Mouse (Mus musculus) midbrain, postnatal 0 days (tissue): ENCODE results near the gene Sdf2. TPM values are rescaled to one million over a fixed set of nuclear protein-coding genes. Genes with fewer than 3 reads are reported as not detected.

Experiments
- ATAC-seq: fragments of 200-750 bp; cut with Nextera tagmentation; 2 replicates; pipeline ENCODE4 v1.8.0; 2017; ENCODE audit warnings: moderate number of reproducible peaks, mild to moderate bottlenecking, moderate TSS enrichment, moderate library complexity; ENCODE audit not compliant: low FRiP score
- DNase-seq: peaks from one replicate; pipeline ENCODE4 v3.0.0-alpha.2; 2015; ENCODE audit warnings: low spot score
- H3K27ac ChIP-seq: fragments of 300-500 bp; sonication (generic); 2 replicates; pipeline ENCODE4 v1.5.1; 2014; ENCODE audit warnings: low read depth, mild to moderate bottlenecking, low read length, mixed read lengths
- H3K27me3 ChIP-seq: fragments of 300-500 bp; sonication (generic); 2 replicates; pipeline ENCODE4 v1.6.1; 2014; ENCODE audit warnings: low read length, control low read depth, mixed read lengths; ENCODE audit not compliant: insufficient read depth
- H3K36me3 ChIP-seq: fragments of 300-500 bp; sonication (generic); 2 replicates; pipeline ENCODE4 v1.6.1; 2014; ENCODE audit warnings: low read length, control low read depth, mixed read lengths; ENCODE audit not compliant: insufficient read depth
- H3K4me1 ChIP-seq: fragments of 300-500 bp; sonication (generic); 2 replicates; pipeline ENCODE4 v1.6.1; 2014; ENCODE audit warnings: mild to moderate bottlenecking, control low read depth, antibody characterized with exemption, low read length, mixed read lengths; ENCODE audit not compliant: insufficient read depth
- H3K4me2 ChIP-seq: fragments of 300-500 bp; sonication (generic); 2 replicates; pipeline ENCODE4 v1.6.1; 2014; ENCODE audit warnings: low read depth, mild to moderate bottlenecking, low read length, mixed read lengths; ENCODE audit not compliant: poor library complexity, severe bottlenecking
- H3K4me3 ChIP-seq: fragments of 300-500 bp; sonication (generic); 2 replicates; pipeline ENCODE4 v1.5.1; 2014; ENCODE audit warnings: low read depth, mild to moderate bottlenecking, low read length, moderate library complexity
- H3K9ac ChIP-seq: fragments of 300-500 bp; sonication (generic); replicated peaks from 2 replicates; pipeline ENCODE4 v1.6.1; 2014; ENCODE audit warnings: mild to moderate bottlenecking, low read length, moderate library complexity, mixed read lengths; ENCODE audit not compliant: poor library complexity, severe bottlenecking
- H3K9me3 ChIP-seq: fragments of 300-500 bp; sonication (generic); 2 replicates; pipeline ENCODE4 v1.6.1; 2016; ENCODE audit warnings: low read length, control low read depth
- CTCF ChIP-seq: IDR thresholded peaks from 2 replicates; pipeline ENCODE4 v1.5.1; 2016; ENCODE audit warnings: antibody characterized with exemption, mild to moderate bottlenecking
- WGBS: fragments of 180-500 bp; shearing (Covaris S2); extraction: QIAGEN DNeasy Blood & Tissue Kit; methylation state at CpG from one replicate; pipeline ENCODE4 v1.1.7; 2014; 5-methylcytosine and 5-hydroxymethylcytosine counted together
- polyA plus RNA-seq: library from polyadenylated mRNA; unstranded; fragments of >200 nt; fragmentation: Nextera tagmentation; extraction: Ambion mirVana; gene quantifications from 2 replicates; pipeline ENCODE4 v1.2.1, GENCODE M21; 2015
- total RNA-seq: library from RNA; depleted of rRNA; stranded (reverse); fragments of >200 nt; gene quantifications from 2 replicates; pipeline ENCODE4 v1.2.3, GENCODE M21; 2014

The Sdf2 gene
- total and polyA plus RNA-seq, 2 experiments from 2014 or later = 106 to 115 TPM

- no peak overlapping the region for H3K27ac ChIP-seq
- H3K9ac ChIP-seq = 0 out of 2 replicates have a peak overlapping the region, but pooled peaks have one; percentile 84
- peak overlapping the region; percentile 76 for H3K4me3 ChIP-seq
- H3K9me3 ChIP-seq = no peaks in the 10 kb centered on the region
- ATAC-seq (no peak), DNase-seq (no peak)
- TF ChIP-seq CTCF = no peak
- peaks cover 17% of the 10 kb centered on the region for H3K36me3 ChIP-seq
- H3K4me2 ChIP-seq = peak overlapping the region; percentile 67; the same call in 1 of the 2 replicates
- no peaks in the 10 kb centered on the region for H3K4me1 ChIP-seq
- WGBS = 95% methylated on average over 2 of the region's 2 CpGs
- no peaks in the 10 kb centered on the region for H3K27me3 ChIP-seq
These were observed 15.1 kb downstream of the Sdf2 start for GRCm38 (mm10) chr11:78260489-78261258.

- DNase-seq (peak; percentile 96), ATAC-seq (peak; percentile 97)
- peaks cover 27% of the 10 kb centered on the region for H3K36me3 ChIP-seq
- H3K4me1 ChIP-seq = no peaks in the 10 kb centered on the region
- H3K9me3 ChIP-seq = no peaks in the 10 kb centered on the region
- no peaks in the 10 kb centered on the region for H3K27me3 ChIP-seq
- H3K27ac ChIP-seq = peak within 1 kb of the TSS; percentile 79
- H3K4me3 ChIP-seq = peak within 1 kb of the TSS; percentile 76
- peak within 1 kb of the TSS; percentile 67 for H3K4me2 ChIP-seq
- WGBS = 2% methylated on average over 84 of the region's 115 CpGs
- TF ChIP-seq CTCF = no peak
- H3K9ac ChIP-seq = peak within 1 kb of the TSS; percentile 84
These were observed 16.1 kb downstream of the Sdf2 start, which contains the start of gene 2610507B11Rik for GRCm38 (mm10) chr11:78261380-78262352. Gene 2610507B11Rik, plus strand, starts transcription at chr11:78261752.

GRCm38 (mm10) chr11:78262550-78262949, 17.0 kb downstream of the Sdf2 start:
- Histone ChIP-seq H3K4me1 (no peaks in the 10 kb centered on the region), H3K36me3 (peaks cover 32% of the 10 kb centered on the region), H3K4me3 (peak overlapping the region; percentile 76), H3K27ac (0 out of 2 replicates have a peak overlapping the region, but pooled peaks have one; percentile 18), H3K9ac (no peak overlapping the region), H3K27me3 (no peaks in the 10 kb centered on the region), H3K9me3 (no peaks in the 10 kb centered on the region), H3K4me2 (peak overlapping the region; percentile 67)
- DNase-seq (peak; percentile 89), ATAC-seq (no peak)
- TF ChIP-seq CTCF = peak; percentile 81
- 3% methylated on average over 8 of the region's 8 CpGs for WGBS

GRCm38 (mm10) chr11:78265571-78265970, 20.0 kb downstream of the Sdf2 start:
- no peak for TF ChIP-seq CTCF
- no peak for ATAC-seq

GRCm38 (mm10) chr11:78271986-78272385, 26.4 kb downstream of the Sdf2 start:
- H3K36me3 ChIP-seq = peaks cover 78% of the 10 kb centered on the region
- whole genome bisulfite sequencing = 81% methylated on average over 13 of the region's 13 CpGs
- no peak for DNase-seq

More at GRCm38 (mm10) chr11:78265571-78265970, 20.0 kb downstream of the Sdf2 start:
- Histone ChIP-seq H3K27me3 (no peaks in the 10 kb centered on the region), H3K4me3 (no peak overlapping the region), H3K27ac (no peak overlapping the region), H3K4me1 (no peaks in the 10 kb centered on the region), H3K36me3 (peaks cover 57% of the 10 kb centered on the region), H3K9me3 (no peaks in the 10 kb centered on the region), H3K9ac (no peak overlapping the region), H3K4me2 (no peak overlapping the region)
- WGBS = 94% methylated on average over 6 of the region's 6 CpGs
- DNase-seq = no peak

More at GRCm38 (mm10) chr11:78271986-78272385, 26.4 kb downstream of the Sdf2 start:
- Histone ChIP-seq H3K4me3 (no peak overlapping the region), H3K4me2 (no peak overlapping the region), H3K9ac (no peak overlapping the region), H3K4me1 (no peaks in the 10 kb centered on the region), H3K27me3 (no peaks in the 10 kb centered on the region), H3K27ac (no peak overlapping the region), H3K9me3 (no peaks in the 10 kb centered on the region)
- no peak for TF ChIP-seq CTCF
- ATAC-seq = no peak
